Mouse (Mus musculus): ENCODE measurements around the gene Arhgap18. TPM values are rescaled to one million over a fixed set of nuclear protein-coding genes. Genes with fewer than 3 reads are reported as not detected.

Gene Arhgap18
- polyA plus RNA-seq, 1 experiment from 2014 or later = 9.7 TPM

GRCm38 (mm10) chr10:26810810-26811209 is 57.6 kb downstream of the Arhgap18 start:
- Histone ChIP-seq H3K36me3 (ENCODE audit: control insufficient read depth, insufficient read depth) (no peaks in the 10 kb centered on the region), H3K4me1 (ENCODE audit: control insufficient read depth, low read depth, low read length) (no peaks in the 10 kb centered on the region), H3K27me3 (ENCODE audit: control insufficient read depth, insufficient read depth, low read depth, low read length) (no peaks in the 10 kb centered on the region), H3K27ac (ENCODE audit: low read length) (no peak overlapping the region), H3K4me3 (ENCODE audit: low read depth, low read length) (no peak overlapping the region), H3K4me2 (ENCODE audit: low read depth, low read length) (no peak overlapping the region), H3K9ac (ENCODE audit: low read depth, low read length) (no peak overlapping the region), H3K9me3 (replicated peaks; ENCODE audit: control insufficient read depth, low read length) (no peaks in the 10 kb centered on the region)
- no peak for ATAC-seq (ENCODE audit: low read depth)
- WGBS (ENCODE audit: insufficient replicate concordance) = 46% methylated on average over 5 of the region's 5 CpGs

GRCm38 (mm10) chr10:26811342-26811741 is 58.1 kb downstream of the Arhgap18 start:
- no peak overlapping the region for H3K4me3 ChIP-seq (ENCODE audit: low read depth, low read length)
- no peak overlapping the region for H3K27ac ChIP-seq (ENCODE audit: low read length)
- no peak overlapping the region for H3K9ac ChIP-seq (ENCODE audit: low read depth, low read length)
- 24% methylated on average over 4 of the region's 4 CpGs for WGBS (ENCODE audit: insufficient replicate concordance)
- H3K27me3 ChIP-seq (ENCODE audit: control insufficient read depth, insufficient read depth, low read depth, low read length) = no peaks in the 10 kb centered on the region
- no peaks in the 10 kb centered on the region for H3K36me3 ChIP-seq (ENCODE audit: control insufficient read depth, insufficient read depth)
- H3K4me1 ChIP-seq (ENCODE audit: control insufficient read depth, low read depth, low read length) = no peaks in the 10 kb centered on the region
- no peaks in the 10 kb centered on the region for H3K9me3 ChIP-seq (replicated peaks; ENCODE audit: control insufficient read depth, low read length)
- H3K4me2 ChIP-seq (ENCODE audit: low read depth, low read length) = no peak overlapping the region
- no peak for ATAC-seq (ENCODE audit: low read depth)

GRCm38 (mm10) chr10:26815646-26816045 is 62.4 kb downstream of the Arhgap18 start:
- WGBS (ENCODE audit: insufficient replicate concordance) = 84% methylated on average over 8 of the region's 8 CpGs
- Histone ChIP-seq H3K27me3 (ENCODE audit: control insufficient read depth, insufficient read depth, low read depth, low read length) (no peaks in the 10 kb centered on the region), H3K36me3 (ENCODE audit: control insufficient read depth, insufficient read depth) (no peaks in the 10 kb centered on the region), H3K9me3 (replicated peaks; ENCODE audit: control insufficient read depth, low read length) (no peaks in the 10 kb centered on the region), H3K9ac (ENCODE audit: low read depth, low read length) (no peak overlapping the region), H3K4me2 (ENCODE audit: low read depth, low read length) (no peak overlapping the region), H3K4me1 (ENCODE audit: control insufficient read depth, low read depth, low read length) (no peaks in the 10 kb centered on the region), H3K27ac (ENCODE audit: low read length) (no peak overlapping the region), H3K4me3 (ENCODE audit: low read depth, low read length) (no peak overlapping the region)
- no peak for ATAC-seq (ENCODE audit: low read depth)

- Histone ChIP-seq H3K4me2 (ENCODE audit: low read depth, low read length) (no peak overlapping the region), H3K36me3 (ENCODE audit: control insufficient read depth, insufficient read depth) (no peaks in the 10 kb centered on the region), H3K9me3 (replicated peaks; ENCODE audit: control insufficient read depth, low read length) (no peaks in the 10 kb centered on the region), H3K4me3 (ENCODE audit: low read depth, low read length) (no peak overlapping the region), H3K4me1 (ENCODE audit: control insufficient read depth, low read depth, low read length) (no peaks in the 10 kb centered on the region), H3K27ac (ENCODE audit: low read length) (no peak overlapping the region), H3K27me3 (ENCODE audit: control insufficient read depth, insufficient read depth, low read depth, low read length) (no peaks in the 10 kb centered on the region), H3K9ac (ENCODE audit: low read depth, low read length) (no peak overlapping the region)
- no peak for ATAC-seq (ENCODE audit: low read depth)
These were observed 67.1 kb downstream of the Arhgap18 start for GRCm38 (mm10) chr10:26820326-26820725.

GRCm38 (mm10) chr10:26820936-26821335 is 67.7 kb downstream of the Arhgap18 start:
- Histone ChIP-seq H3K9ac (ENCODE audit: low read depth, low read length) (no peak overlapping the region), H3K27me3 (ENCODE audit: control insufficient read depth, insufficient read depth, low read depth, low read length) (no peaks in the 10 kb centered on the region), H3K27ac (ENCODE audit: low read length) (no peak overlapping the region), H3K36me3 (ENCODE audit: control insufficient read depth, insufficient read depth) (no peaks in the 10 kb centered on the region), H3K4me3 (ENCODE audit: low read depth, low read length) (no peak overlapping the region), H3K9me3 (replicated peaks; ENCODE audit: control insufficient read depth, low read length) (no peaks in the 10 kb centered on the region), H3K4me2 (ENCODE audit: low read depth, low read length) (no peak overlapping the region), H3K4me1 (ENCODE audit: control insufficient read depth, low read depth, low read length) (no peaks in the 10 kb centered on the region)
- WGBS (ENCODE audit: insufficient replicate concordance) = 62% methylated on average over 1 of the region's 1 CpGs
- ATAC-seq (ENCODE audit: low read depth) = no peak

GRCm38 (mm10) chr10:26823997-26824396 is 70.8 kb downstream of the Arhgap18 start:
- no peak overlapping the region for H3K27ac ChIP-seq (ENCODE audit: low read length)
- H3K9ac ChIP-seq (ENCODE audit: low read depth, low read length) = no peak overlapping the region
- H3K4me1 ChIP-seq (ENCODE audit: control insufficient read depth, low read depth, low read length) = peaks cover 6% of the 10 kb centered on the region
- no peaks in the 10 kb centered on the region for H3K36me3 ChIP-seq (ENCODE audit: control insufficient read depth, insufficient read depth)
- 35% methylated on average over 5 of the region's 5 CpGs for WGBS (ENCODE audit: insufficient replicate concordance)
- no peak overlapping the region for H3K4me2 ChIP-seq (ENCODE audit: low read depth, low read length)
- H3K27me3 ChIP-seq (ENCODE audit: control insufficient read depth, insufficient read depth, low read depth, low read length) = no peaks in the 10 kb centered on the region
- H3K4me3 ChIP-seq (ENCODE audit: low read depth, low read length) = no peak overlapping the region
- H3K9me3 ChIP-seq (replicated peaks; ENCODE audit: control insufficient read depth, low read length) = no peaks in the 10 kb centered on the region
- ATAC-seq (ENCODE audit: low read depth) = no peak

GRCm38 (mm10) chr10:26825246-26825889 is 72.1 kb downstream of the Arhgap18 start:
- H3K27me3 ChIP-seq (ENCODE audit: control insufficient read depth, insufficient read depth, low read depth, low read length) = no peaks in the 10 kb centered on the region
- peaks cover 6% of the 10 kb centered on the region for H3K4me1 ChIP-seq (ENCODE audit: control insufficient read depth, low read depth, low read length)
- no peaks in the 10 kb centered on the region for H3K36me3 ChIP-seq (ENCODE audit: control insufficient read depth, insufficient read depth)
- no peak for ATAC-seq (ENCODE audit: low read depth)
- H3K27ac ChIP-seq (ENCODE audit: low read length) = no peak overlapping the region
- no peak overlapping the region for H3K4me3 ChIP-seq (ENCODE audit: low read depth, low read length)
- H3K4me2 ChIP-seq (ENCODE audit: low read depth, low read length) = no peak overlapping the region
- WGBS (ENCODE audit: insufficient replicate concordance) = 64% methylated on average over 8 of the region's 8 CpGs
- no peak overlapping the region for H3K9ac ChIP-seq (ENCODE audit: low read depth, low read length)
- no peaks in the 10 kb centered on the region for H3K9me3 ChIP-seq (replicated peaks; ENCODE audit: control insufficient read depth, low read length)

- no peaks in the 10 kb centered on the region for H3K27me3 ChIP-seq (ENCODE audit: control insufficient read depth, insufficient read depth, low read depth, low read length)
- H3K36me3 ChIP-seq (ENCODE audit: control insufficient read depth, insufficient read depth) = no peaks in the 10 kb centered on the region
- H3K9me3 ChIP-seq (replicated peaks; ENCODE audit: control insufficient read depth, low read length) = no peaks in the 10 kb centered on the region
- ATAC-seq (ENCODE audit: low read depth) = no peak
- H3K4me1 ChIP-seq (ENCODE audit: control insufficient read depth, low read depth, low read length) = peaks cover 6% of the 10 kb centered on the region
- WGBS (ENCODE audit: insufficient replicate concordance) = 49% methylated on average over 5 of the region's 5 CpGs
- H3K4me2 ChIP-seq (ENCODE audit: low read depth, low read length) = no peak overlapping the region
- no peak overlapping the region for H3K4me3 ChIP-seq (ENCODE audit: low read depth, low read length)
- H3K27ac ChIP-seq (ENCODE audit: low read length) = no peak overlapping the region
- no peak overlapping the region for H3K9ac ChIP-seq (ENCODE audit: low read depth, low read length)
These were observed 74.1 kb downstream of the Arhgap18 start for GRCm38 (mm10) chr10:26827315-26827714.

- Histone ChIP-seq H3K36me3 (ENCODE audit: control insufficient read depth, insufficient read depth) (no peaks in the 10 kb centered on the region), H3K27ac (ENCODE audit: low read length) (peak overlapping the region; percentile 34; the same call in 1 of the 2 replicates), H3K4me1 (ENCODE audit: control insufficient read depth, low read depth, low read length) (peaks cover 8% of the 10 kb centered on the region), H3K4me2 (ENCODE audit: low read depth, low read length) (no peak overlapping the region), H3K9me3 (replicated peaks; ENCODE audit: control insufficient read depth, low read length) (no peaks in the 10 kb centered on the region), H3K9ac (ENCODE audit: low read depth, low read length) (no peak overlapping the region), H3K27me3 (ENCODE audit: control insufficient read depth, insufficient read depth, low read depth, low read length) (no peaks in the 10 kb centered on the region), H3K4me3 (ENCODE audit: low read depth, low read length) (no peak overlapping the region)
- WGBS (ENCODE audit: insufficient replicate concordance) = 36% methylated on average over 9 of the region's 9 CpGs
- peak; percentile 90 for ATAC-seq (ENCODE audit: low read depth)
These were observed 75.4 kb downstream of the Arhgap18 start for GRCm38 (mm10) chr10:26828412-26829137.

Data from liver, embryonic 16.5 days (tissue).